Mouse (Mus musculus) liver, embryonic 14.5 days (tissue): Measurements from ENCODE around the gene Gmpr.

ENCODE experiments used
- CTCF ChIP-seq: IDR thresholded peaks from 2 replicates; pipeline ENCODE4 v1.5.1; 2016; ENCODE audit warnings: antibody characterized with exemption, low read depth, control low read depth
- EP300 ChIP-seq: IDR thresholded peaks from 2 replicates; pipeline ENCODE4 v1.6.1; 2016; ENCODE audit warnings: antibody characterized with exemption, low read depth

DNA sequence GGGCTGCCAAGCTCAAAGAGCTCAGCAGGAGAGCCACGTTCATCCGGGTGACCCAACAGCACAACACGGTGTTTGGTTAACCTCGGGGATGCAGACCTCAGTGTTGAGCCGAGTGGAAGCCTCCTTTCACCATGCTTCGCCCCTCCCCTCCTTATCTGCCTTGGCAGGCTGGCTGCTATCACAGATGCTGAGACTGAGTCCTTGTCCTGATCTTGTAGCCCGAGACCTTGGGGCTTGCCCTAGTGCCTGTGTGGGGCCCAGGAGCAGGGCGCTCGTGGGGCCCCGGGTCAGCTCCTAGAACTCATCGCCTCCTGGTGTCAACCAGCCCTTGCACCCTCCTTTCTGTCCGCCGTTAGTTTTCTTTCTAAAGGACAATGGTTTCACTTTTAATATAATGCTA, 38.7 kb downstream of the Gmpr start:
- TF ChIP-seq CTCF = peak; percentile 37; the same call in 1 of the 2 replicates
- peak; percentile 93 for TF ChIP-seq EP300
